ENCODE assay signal across 21 mouse cellular contexts in genomic region chr3:119745801-119746200, GRCm38 (mm10). TPM values are rescaled to one million over a fixed set of nuclear protein-coding genes. Genes with fewer than 3 reads are reported as not detected.
DNase-seq lines count a peak whose midpoint lies in the region; ATAC-seq and TF ChIP-seq lines count a peak whose summit lies in the region.
"Had no signal": no experiment of that assay in that cellular context is flagged by ENCODE, and none has a peak within 500 bp of the region (broad histone marks: within the 10 kb centered on the region; RNA-seq: fewer than 3 reads in every experiment).

No protein-coding gene starts in this region.

- H3K4me3 ChIP-seq in lung, postnatal 0 days (ENCODE audit: low read depth, low read length) = no peak overlapping the region
- no peak overlapping the region for H3K4me3 ChIP-seq in forebrain, postnatal 0 days (ENCODE audit: low read depth, low read length)
- H3K4me3 ChIP-seq: heart, adult 2 months; hindbrain, embryonic 10.5 days; hindbrain, embryonic 13.5 days; intestine, embryonic 15.5 days had no signal

- no peak for ATAC-seq in lung, postnatal 0 days
- peak; percentile 26 for ATAC-seq in Patski
- no peak for ATAC-seq in forebrain, postnatal 0 days
- ATAC-seq: activated CD4-positive, CD25-positive, alpha-beta regulatory T cell, adult 4 months; forebrain, embryonic 14.5 days; hindbrain, embryonic 16.5 days; intestine, embryonic 15.5 days had no signal

- POLR2A ChIA-PET in Patski (lab: Charles Lee) = no interaction called here

- no peaks in the 10 kb centered on the region for H3K27me3 ChIP-seq in lung, postnatal 0 days (replicated peaks; ENCODE audit: insufficient read depth, low read length)
- H3K27me3 ChIP-seq in Patski = no peaks in the 10 kb centered on the region
- H3K27me3 ChIP-seq in forebrain, postnatal 0 days (ENCODE audit: insufficient read depth, low read length) = no peaks in the 10 kb centered on the region
- H3K27me3 ChIP-seq: hindbrain, embryonic 13.5 days; intestine, embryonic 15.5 days had no signal

- WGBS in lung, postnatal 0 days = 40% methylated on average over 1 of the region's 1 CpGs
- WGBS in forebrain, postnatal 0 days = 31% methylated on average over 1 of the region's 1 CpGs

- no peak for TF ChIP-seq CTCF in lung, postnatal 0 days (IDR thresholded peaks at IDR 0.05)
- no peak for TF ChIP-seq CTCF in Patski (IDR thresholded peaks at IDR 0.05)
- no peak for TF ChIP-seq CTCF in forebrain, postnatal 0 days (IDR thresholded peaks at IDR 0.05; ENCODE audit: low read depth)

- intact Hi-C loops in left cerebral cortex, postnatal 25 days (cut with DNase I) = no loop called here

- DNase-seq in lung, postnatal 0 days (ENCODE audit: low spot score) = peak; percentile 29
- DNase-seq in lung, adult 18-20 months = no peak
- DNase-seq in Muller cell, postnatal 12 days (ENCODE audit: inconsistent ontology term) = peak; percentile 81
- DNase-seq in Patski (ENCODE audit: low read depth, low spot score) = peak; percentile 28
- DNase-seq in forebrain, postnatal 0 days = no peak
- DNase-seq in left cerebral cortex, postnatal 25 days (ENCODE audit: low spot score in 2 of 2) = no peak
- DNase-seq: adrenal gland, adult 8-10 months; adrenal gland, postnatal 25 days; cerebellum, adult 18-20 months; cerebellum, adult 9-10 months; cerebellum, postnatal 14 days; gastrocnemius, postnatal 25 days; heart, adult 2 months; heart, postnatal 36 days had no signal

- H3K9ac ChIP-seq in lung, postnatal 0 days (replicated peaks; ENCODE audit: low read depth) = no peak overlapping the region
- H3K9ac ChIP-seq in forebrain, postnatal 0 days = no peak overlapping the region
- H3K9ac ChIP-seq: hindbrain, embryonic 13.5 days; intestine, embryonic 15.5 days had no signal

- H3K4me1 ChIP-seq in lung, postnatal 0 days (ENCODE audit: insufficient read depth, low read depth, low read length) = no peaks in the 10 kb centered on the region
- H3K4me1 ChIP-seq in forebrain, postnatal 0 days (ENCODE audit: insufficient read depth) = no peaks in the 10 kb centered on the region
- H3K4me1 ChIP-seq: hindbrain, embryonic 10.5 days; hindbrain, embryonic 13.5 days; intestine, embryonic 15.5 days had no signal

- H3K4me2 ChIP-seq in lung, postnatal 0 days (replicated peaks; ENCODE audit: low read depth, low read length) = no peak overlapping the region
- no peak overlapping the region for H3K4me2 ChIP-seq in forebrain, postnatal 0 days (ENCODE audit: low read depth)
- H3K4me2 ChIP-seq: heart, embryonic 11.5 days; hindbrain, embryonic 13.5 days; intestine, embryonic 15.5 days had no signal

- TF ChIP-seq EP300 in lung, postnatal 0 days (IDR thresholded peaks at IDR 0.05) = no peak

- CTCF ChIA-PET in Patski (lab: Charles Lee) = no interaction called here

- in situ Hi-C loops in Patski (cut with MboI; ENCODE audit: low pct_unique_long_range_greater_than_20kb) = no loop called here

- no peaks in the 10 kb centered on the region for H3K36me3 ChIP-seq in lung, postnatal 0 days (ENCODE audit: insufficient read depth, low read length)
- 0 out of 2 replicates have a peak, but pooled peaks cover 10% of the 10 kb centered on the region for H3K36me3 ChIP-seq in forebrain, postnatal 0 days (ENCODE audit: insufficient read depth)

- no peak overlapping the region for H3K27ac ChIP-seq in lung, postnatal 0 days (ENCODE audit: low read length)
- no peak overlapping the region for H3K27ac ChIP-seq in forebrain, postnatal 0 days (ENCODE audit: low read depth, low read length)
- H3K27ac ChIP-seq: heart, adult 2 months; hindbrain, embryonic 10.5 days; hindbrain, embryonic 13.5 days; intestine, embryonic 15.5 days had no signal

- H3K9me3 ChIP-seq in lung, postnatal 0 days (ENCODE audit: low read length) = no peaks in the 10 kb centered on the region
- H3K9me3 ChIP-seq in forebrain, postnatal 0 days (ENCODE audit: low read length) = no peaks in the 10 kb centered on the region
- H3K9me3 ChIP-seq: hindbrain, embryonic 10.5 days; hindbrain, embryonic 13.5 days; intestine, embryonic 15.5 days had no signal

RNA-seq across cellular contexts. Expression of gene Ptbp2, which starts 38.5 kb away (rescaled TPM):
- polyA plus RNA-seq in lung, postnatal 0 days (2015; fragmentation: Nextera tagmentation; extraction: Ambion mirVana) = 21.5 and 22.6 TPM in 2 replicates
- polyA plus RNA-seq in Patski (2021) = 65.1 TPM
- 336 and 372 TPM in 2 replicates for total RNA-seq in forebrain, postnatal 0 days (2014; rRNA removed)
- 183 and 185 TPM in 2 replicates for polyA plus RNA-seq in forebrain, postnatal 0 days (2015; fragmentation: Nextera tagmentation; extraction: Ambion mirVana)
- 100 to 1,000 TPM; 108 to 111 TPM for total RNA-seq in left cerebral cortex, postnatal 25 days (2021)

Comparison
In these comparisons a context has a peak if more than half of its experiments do, and no peak if none do; other contexts are left out.
1. DNase-seq: peak in lung, postnatal 0 days (single experiment), Muller cell, postnatal 12 days (single experiment) and Patski (single experiment); none in lung, adult 18-20 months (0 of 2), forebrain, postnatal 0 days (single experiment) and left cerebral cortex, postnatal 25 days (0 of 2).